Mouse (Mus musculus) embryonic facial prominence, embryonic 11.5 days (tissue): Measurements from ENCODE around the gene Aqp7. TPM values are rescaled to one million over a fixed set of nuclear protein-coding genes. Genes with fewer than 3 reads are reported as not detected.

Source experiments
- ATAC-seq: fragments of 200-750 bp; cut with Nextera tagmentation; replicated peaks from 2 replicates; pipeline ENCODE4 v1.8.0; 2017; ENCODE audit warnings: low read depth; ENCODE audit not compliant: insufficient number of reproducible peaks, low FRiP score, low TSS enrichment
- DNase-seq: peaks from one replicate; pipeline ENCODE4 v3.0.0-alpha.2; 2015; ENCODE audit warnings: low spot score
- H3K27ac ChIP-seq: fragments of 300-500 bp; sonication (generic); replicated peaks from 2 replicates; pipeline ENCODE4 v1.5.1; 2014; ENCODE audit warnings: mild to moderate bottlenecking, low read depth, low read length, control low read depth
- H3K27me3 ChIP-seq: fragments of 300-500 bp; sonication (generic); 2 replicates; pipeline ENCODE4 v1.6.1; 2014; ENCODE audit warnings: mild to moderate bottlenecking, low read length, moderate library complexity, mixed read lengths; ENCODE audit not compliant: control insufficient read depth, insufficient read depth
- H3K36me3 ChIP-seq: fragments of 300-500 bp; sonication (generic); replicated peaks from 2 replicates; pipeline ENCODE4 v1.6.1; 2014; ENCODE audit warnings: low read depth, mild to moderate bottlenecking, low read length, moderate library complexity, mixed read lengths; ENCODE audit not compliant: control insufficient read depth, insufficient read depth
- H3K4me1 ChIP-seq: fragments of 300-500 bp; sonication (generic); 2 replicates; pipeline ENCODE4 v1.6.1; 2014; ENCODE audit warnings: low read length, mixed read lengths; ENCODE audit not compliant: control insufficient read depth, insufficient read depth
- H3K4me2 ChIP-seq: fragments of 300-500 bp; sonication (generic); 2 replicates; pipeline ENCODE4 v1.6.1; 2014; ENCODE audit warnings: low read depth, mild to moderate bottlenecking, control low read depth, low read length, moderate library complexity
- H3K4me3 ChIP-seq: fragments of 300-500 bp; sonication (generic); 2 replicates; pipeline ENCODE4 v1.5.1; 2014; ENCODE audit warnings: low read depth, low read length, control low read depth
- H3K9ac ChIP-seq: fragments of 300-500 bp; sonication (generic); replicated peaks from 2 replicates; pipeline ENCODE4 v1.6.1; 2014; ENCODE audit warnings: mild to moderate bottlenecking, control low read depth, low read length
- H3K9me3 ChIP-seq: fragments of 300-500 bp; sonication (generic); replicated peaks from 2 replicates; pipeline ENCODE4 v1.6.1; 2016; ENCODE audit warnings: mild to moderate bottlenecking, low read length, inconsistent platforms, mixed read lengths; ENCODE audit not compliant: control insufficient read depth
- WGBS: fragments of 180-500 bp; shearing (Covaris S2); extraction: QIAGEN DNeasy Blood & Tissue Kit; methylation state at CpG from one replicate; pipeline ENCODE4 v1.1.7; 2014; 5-methylcytosine and 5-hydroxymethylcytosine counted together
- polyA plus RNA-seq: library from polyadenylated mRNA; unstranded; fragments of >200 nt; fragmentation: Nextera tagmentation; extraction: Ambion mirVana; gene quantifications from 2 replicates; pipeline ENCODE4 v1.2.1, GENCODE M21; 2014

Aqp7 gene
- not detected in 2 replicates for polyA plus RNA-seq

DNA sequence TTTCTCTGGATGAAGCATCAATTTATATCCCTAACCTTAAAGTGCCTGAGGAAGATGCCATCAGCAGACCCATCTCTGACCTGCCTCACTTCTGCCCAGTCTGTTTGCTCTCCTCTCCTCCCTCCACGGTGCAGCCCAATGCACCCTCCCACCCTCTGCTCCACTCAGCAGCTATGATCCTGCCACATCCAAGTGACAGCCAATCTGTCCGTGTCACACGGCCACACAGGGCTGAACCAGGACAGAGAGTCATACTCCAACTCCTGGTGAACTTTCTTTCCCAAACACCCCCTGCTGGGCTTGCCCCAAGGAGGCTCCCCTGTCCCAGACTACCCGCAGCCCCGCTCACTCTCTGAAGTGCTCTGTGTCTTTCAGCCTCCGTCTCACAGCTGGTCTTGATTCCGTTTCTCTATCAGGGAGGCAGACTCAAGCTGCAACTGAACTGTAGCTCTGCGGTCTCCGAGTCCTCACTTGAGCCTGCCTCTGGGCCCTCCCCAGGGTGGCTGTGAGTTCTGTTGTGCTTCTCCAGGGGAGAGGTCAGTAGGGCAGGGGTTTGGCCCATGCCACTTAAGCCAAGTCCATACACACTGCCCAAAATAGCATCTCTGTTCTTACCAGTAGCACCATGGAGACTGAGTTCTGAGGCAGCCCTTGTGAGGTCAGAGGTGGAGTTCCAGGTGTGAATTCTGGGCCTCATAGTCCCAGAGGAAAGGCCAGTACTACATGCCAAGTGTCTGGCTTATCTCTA, at the start of gene Aqp7:
Gene Aqp7, minus strand, starts transcription at position 616 of the 748 bp plus-strand sequence.
- Histone ChIP-seq H3K4me2 (no peak within 1 kb of the TSS), H3K4me1 (no peaks in the 10 kb centered on the region; the same call in 1 of the 2 replicates), H3K36me3 (no peaks in the 10 kb centered on the region), H3K9me3 (no peaks in the 10 kb centered on the region), H3K4me3 (no peak within 1 kb of the TSS), H3K27ac (no peak within 1 kb of the TSS), H3K9ac (no peak within 1 kb of the TSS), H3K27me3 (no peaks in the 10 kb centered on the region)
- WGBS: 22% methylated on average over 9 of the region's 9 CpGs
- ATAC-seq: peak; percentile 45
- DNase-seq: peak; percentile 64

DNA sequence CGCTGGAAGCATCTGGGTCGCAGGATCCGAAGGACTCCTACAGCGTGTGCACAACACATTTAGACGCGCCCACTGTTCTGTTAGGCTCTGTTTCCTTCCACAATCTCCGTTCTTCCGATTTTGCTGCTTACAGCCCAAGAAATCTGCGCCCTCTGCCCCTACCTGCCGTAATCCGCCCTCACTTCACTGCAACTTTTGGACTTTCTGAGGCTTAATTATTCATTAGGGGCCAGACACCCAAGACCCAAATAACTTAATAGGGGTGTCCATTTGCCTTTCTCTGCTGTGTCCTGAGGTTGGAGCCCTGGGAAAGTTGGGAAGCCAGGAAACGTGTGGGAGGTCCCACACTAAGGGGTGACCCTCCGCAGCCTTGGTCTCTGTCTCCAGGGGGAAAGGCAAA, 49.4 kb upstream of the Aqp7 start:
- Histone ChIP-seq H3K4me2 (no peak overlapping the region; the same call in 1 of the 2 replicates), H3K27ac (no peak overlapping the region), H3K9me3 (no peaks in the 10 kb centered on the region), H3K4me1 (no peaks in the 10 kb centered on the region; the same call in 1 of the 2 replicates), H3K4me3 (no peak overlapping the region; the same call in 1 of the 2 replicates), H3K36me3 (no peaks in the 10 kb centered on the region), H3K27me3 (peaks cover 18% of the 10 kb centered on the region), H3K9ac (no peak overlapping the region)
- ATAC-seq (no peak), DNase-seq (no peak)
- WGBS: 39% methylated on average over 13 of the region's 13 CpGs

- Histone ChIP-seq H3K27ac (no peak overlapping the region), H3K4me1 (no peaks in the 10 kb centered on the region; the same call in 1 of the 2 replicates), H3K4me2 (no peak overlapping the region), H3K36me3 (no peaks in the 10 kb centered on the region), H3K4me3 (no peak overlapping the region), H3K9ac (no peak overlapping the region), H3K9me3 (no peaks in the 10 kb centered on the region), H3K27me3 (peaks cover 18% of the 10 kb centered on the region)
- 66% methylated on average over 5 of the region's 5 CpGs for WGBS
- ATAC-seq: no peak
- DNase-seq: no peak
Observed at GRCm38 (mm10) chr4:41096794-41097193, 48.9 kb upstream of the Aqp7 start.

- Histone ChIP-seq H3K36me3 (no peaks in the 10 kb centered on the region), H3K4me3 (no peak overlapping the region), H3K9ac (no peak overlapping the region), H3K4me1 (no peaks in the 10 kb centered on the region; the same call in 1 of the 2 replicates), H3K27me3 (peaks cover 18% of the 10 kb centered on the region), H3K27ac (no peak overlapping the region), H3K4me2 (no peak overlapping the region), H3K9me3 (no peaks in the 10 kb centered on the region)
- WGBS: 59% methylated on average over 8 of the region's 8 CpGs
- no peak for ATAC-seq
- no peak for DNase-seq
Observed at GRCm38 (mm10) chr4:41096169-41096568, 48.2 kb upstream of the Aqp7 start.

- ATAC-seq: no peak
- H3K27me3 ChIP-seq: peaks cover 18% of the 10 kb centered on the region
Observed at GRCm38 (mm10) chr4:41094361-41094760, 46.4 kb upstream of the Aqp7 start.

DNA sequence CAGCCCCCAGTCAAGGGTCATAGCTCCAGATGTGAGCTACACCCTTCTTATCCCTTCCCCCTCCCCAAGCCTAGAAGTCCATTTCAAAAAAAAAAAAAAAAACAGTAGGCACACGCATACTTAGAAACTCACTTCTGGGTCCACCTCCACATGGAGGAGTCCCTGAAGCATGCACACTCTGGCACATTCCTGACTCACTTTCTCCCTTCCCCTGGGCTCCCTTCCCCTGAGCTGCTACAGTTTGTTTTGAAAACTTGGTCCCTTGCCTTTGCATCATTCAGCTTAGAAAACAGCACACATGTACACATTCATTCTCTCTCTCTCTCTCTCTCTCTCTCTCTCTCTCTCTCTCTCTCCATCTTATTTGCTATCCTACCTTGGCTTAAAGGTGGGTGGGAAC, 45.0 kb upstream of the Aqp7 start:
- H3K9me3 ChIP-seq: no peaks in the 10 kb centered on the region
- H3K4me2 ChIP-seq: no peak overlapping the region
- H3K27ac ChIP-seq: no peak overlapping the region
- no peak overlapping the region for H3K9ac ChIP-seq
- ATAC-seq (no peak), DNase-seq (no peak)
- WGBS: 82% methylated on average over 1 of the region's 1 CpGs
- no peak overlapping the region for H3K4me3 ChIP-seq
- peaks cover 13% of the 10 kb centered on the region for H3K27me3 ChIP-seq
- no peaks in the 10 kb centered on the region for H3K36me3 ChIP-seq
- no peaks in the 10 kb centered on the region; the same call in 1 of the 2 replicates for H3K4me1 ChIP-seq

More at GRCm38 (mm10) chr4:41094361-41094760, 46.4 kb upstream of the Aqp7 start:
- Histone ChIP-seq H3K4me1 (no peaks in the 10 kb centered on the region; the same call in 1 of the 2 replicates), H3K9me3 (no peaks in the 10 kb centered on the region), H3K27ac (no peak overlapping the region), H3K36me3 (no peaks in the 10 kb centered on the region), H3K9ac (no peak overlapping the region), H3K4me3 (no peak overlapping the region), H3K4me2 (no peak overlapping the region)
- 89% methylated on average over 9 of the region's 9 CpGs for WGBS
- no peak for DNase-seq

DNA sequence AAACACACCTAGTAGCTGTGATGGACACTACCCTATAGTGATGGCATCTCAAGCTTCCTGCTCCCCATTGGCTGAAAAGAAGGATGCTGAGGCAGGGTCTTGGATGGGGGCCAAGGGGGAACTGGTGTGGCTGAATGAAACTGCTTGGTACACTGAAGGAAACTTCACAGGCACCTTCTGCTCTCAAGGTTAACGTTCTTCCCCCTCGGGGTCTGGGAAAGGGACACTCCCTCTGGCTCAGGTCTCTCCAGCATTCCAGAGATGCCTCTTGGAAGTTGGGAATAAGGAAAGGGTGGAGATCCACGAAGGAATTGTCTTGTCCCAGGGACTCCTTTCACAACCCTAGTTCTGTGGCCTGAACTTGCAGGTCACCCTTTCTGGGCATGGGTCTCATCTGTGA, 43.5 kb upstream of the Aqp7 start:
- Histone ChIP-seq H3K9ac (no peak overlapping the region), H3K4me2 (no peak overlapping the region), H3K4me3 (no peak overlapping the region), H3K27ac (no peak overlapping the region), H3K27me3 (no peaks in the 10 kb centered on the region), H3K4me1 (no peaks in the 10 kb centered on the region), H3K36me3 (no peaks in the 10 kb centered on the region), H3K9me3 (no peaks in the 10 kb centered on the region)
- WGBS: 61% methylated on average over 3 of the region's 3 CpGs
- no peak for ATAC-seq
- no peak for DNase-seq

DNA sequence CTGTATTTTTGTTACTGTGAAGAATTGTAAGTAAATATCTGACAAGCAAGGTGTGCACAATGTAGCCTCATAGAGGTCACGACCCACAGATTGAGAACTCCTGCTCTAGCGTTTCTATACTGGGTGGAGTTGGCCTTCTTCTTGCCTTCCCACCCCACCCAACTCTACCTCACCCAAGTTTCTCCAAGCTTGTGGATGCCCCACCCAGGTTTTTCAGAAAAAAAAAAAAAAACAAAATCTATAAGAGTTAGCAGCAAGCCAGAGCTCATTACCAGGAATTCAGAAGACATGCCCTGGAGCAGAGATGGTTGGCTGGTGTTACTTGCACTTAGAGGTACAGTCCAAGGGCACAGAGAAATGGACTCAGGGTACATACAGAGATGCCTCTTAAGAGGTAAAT, 41.8 kb upstream of the Aqp7 start:
- 68% methylated on average over 2 of the region's 2 CpGs for WGBS
- Histone ChIP-seq H3K4me2 (no peak overlapping the region), H3K36me3 (no peaks in the 10 kb centered on the region), H3K4me1 (no peaks in the 10 kb centered on the region), H3K9me3 (no peaks in the 10 kb centered on the region), H3K27me3 (no peaks in the 10 kb centered on the region), H3K27ac (no peak overlapping the region), H3K9ac (no peak overlapping the region), H3K4me3 (no peak overlapping the region)
- ATAC-seq (no peak), DNase-seq (no peak)
